Mouse (Mus musculus): ENCODE measurements around the gene Afap1l2.

DNA sequence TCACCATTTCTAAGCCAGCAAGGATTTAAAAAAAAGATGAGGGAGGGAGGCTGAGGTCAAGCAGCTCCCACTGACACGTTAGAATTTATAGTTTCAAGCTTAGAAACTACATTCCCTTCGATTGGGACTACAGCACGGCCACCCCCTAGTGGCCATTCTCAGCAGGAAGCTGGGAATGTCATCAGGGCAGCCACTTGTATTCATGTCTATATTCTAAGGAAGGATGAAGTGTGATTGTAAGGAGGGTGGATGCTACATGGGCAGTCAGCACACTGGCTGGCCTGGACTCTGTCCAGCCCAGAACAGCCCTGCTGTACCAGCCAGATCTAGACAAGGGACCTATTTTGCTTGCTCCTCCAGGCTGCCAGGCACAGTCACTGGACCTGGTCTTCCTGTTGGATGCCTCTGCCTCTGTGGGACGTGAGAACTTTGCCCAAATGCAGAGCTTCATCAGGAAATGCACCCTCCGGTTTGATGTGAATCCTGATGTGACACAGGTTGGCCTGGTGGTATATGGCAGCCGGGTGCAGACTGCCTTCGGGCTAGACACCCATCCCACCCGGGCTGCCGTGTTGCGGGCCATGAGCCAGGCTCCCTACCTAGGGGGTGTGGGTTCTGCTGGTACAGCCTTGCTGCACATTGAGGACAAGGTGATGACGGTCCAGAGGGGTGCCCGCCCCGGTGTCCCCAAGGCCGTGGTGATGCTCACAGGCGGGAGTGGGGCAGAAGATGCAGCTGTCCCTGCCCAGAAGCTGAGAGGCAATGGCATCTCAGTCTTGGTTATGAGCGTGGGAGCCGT is 99.4 kb downstream of the Afap1l2 start:
- TF ChIP-seq POLR2A (IDR thresholded peaks at IDR 0.05; ENCODE audit: control insufficient read depth, extremely low read depth, insufficient read depth, low read length, poor library complexity) (no peak), CTCF (IDR thresholded peaks at IDR 0.05; ENCODE audit: borderline replicate concordance, control insufficient read depth, extremely low read depth, insufficient read depth, low read length, poor library complexity) (no peak)

All from thymus, adult 2 months (tissue).